Mouse (Mus musculus) cerebellum, postnatal 4 days (tissue): ENCODE data around the gene Zkscan2.
A peak's percentile ranks its signal among the peaks of the same experiment; 100 is the strongest.

Experiments used
- DNase-seq, 2 experiments: peaks; one replicate each; pipeline ENCODE4 v3.0.0; 2022; ENCODE audit warnings: low spot score in 2 of 2, mixed read lengths in 1 of 2

Gene Zkscan2

GRCm38 (mm10) chr7:123500239-123501219 is at the start of gene Zkscan2:
TSS of gene Zkscan2 (minus strand) at chr7:123500449.
- DNase-seq: peak; percentile 85 to 92

- DNase-seq: no peak
Observed at GRCm38 (mm10) chr7:123529190-123529589, 28.9 kb upstream of the Zkscan2 start.

DNA sequence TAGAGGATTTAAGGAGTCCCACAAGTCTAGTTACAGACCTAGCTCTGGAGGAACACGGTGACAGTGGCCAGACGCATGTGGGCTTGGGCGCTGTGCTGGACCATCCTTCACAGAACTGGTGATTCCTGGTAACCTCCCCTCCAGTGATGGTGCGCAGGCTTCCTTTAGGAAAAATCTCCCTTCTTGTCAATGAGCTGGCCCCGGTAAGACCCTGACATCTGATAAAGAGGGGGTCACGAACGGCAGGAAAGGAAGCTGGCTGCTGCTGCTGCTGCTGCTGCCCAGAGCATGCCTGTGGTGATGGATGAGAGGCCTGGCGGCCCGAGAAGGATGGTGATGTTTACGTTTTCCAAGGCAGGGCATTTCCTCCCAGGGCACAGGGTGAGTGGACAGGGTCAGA is 25.5 kb upstream of the Zkscan2 start:
- DNase-seq: no peak

DNA sequence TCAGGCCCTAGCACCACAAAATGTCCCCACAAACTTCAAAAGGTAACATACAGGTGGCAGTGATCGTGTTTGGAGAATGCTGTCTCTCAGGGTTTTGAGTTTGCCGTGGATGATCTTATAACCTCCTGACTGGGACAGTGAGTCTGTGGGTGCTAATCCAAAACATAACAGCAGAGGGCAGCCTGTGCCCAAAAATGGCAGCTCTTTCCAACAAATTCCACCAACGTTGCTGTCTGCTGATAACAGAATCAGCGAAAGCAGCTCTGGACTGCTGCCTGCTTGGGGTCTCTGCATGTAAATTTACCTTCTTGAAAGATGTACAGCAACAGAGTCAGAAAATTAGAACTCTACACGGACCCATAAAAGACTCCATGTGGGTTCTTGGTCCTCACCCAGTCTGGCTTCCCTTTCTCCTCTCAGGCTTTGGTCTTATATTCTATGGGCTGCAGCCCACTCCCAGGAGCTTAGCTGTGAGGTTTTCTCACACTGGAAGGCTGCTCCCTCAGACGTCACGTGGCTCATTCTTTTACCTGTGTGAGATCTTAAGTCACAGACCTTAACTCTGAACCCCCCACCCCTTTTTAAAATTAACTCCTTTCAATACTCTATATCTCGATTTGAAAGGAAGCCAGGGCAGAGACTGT is 24.1 kb upstream of the Zkscan2 start:
- DNase-seq: peak; percentile 77 to 88

GRCm38 (mm10) chr7:123507946-123508345 is 7.7 kb upstream of the Zkscan2 start:
- no peak for DNase-seq

DNA sequence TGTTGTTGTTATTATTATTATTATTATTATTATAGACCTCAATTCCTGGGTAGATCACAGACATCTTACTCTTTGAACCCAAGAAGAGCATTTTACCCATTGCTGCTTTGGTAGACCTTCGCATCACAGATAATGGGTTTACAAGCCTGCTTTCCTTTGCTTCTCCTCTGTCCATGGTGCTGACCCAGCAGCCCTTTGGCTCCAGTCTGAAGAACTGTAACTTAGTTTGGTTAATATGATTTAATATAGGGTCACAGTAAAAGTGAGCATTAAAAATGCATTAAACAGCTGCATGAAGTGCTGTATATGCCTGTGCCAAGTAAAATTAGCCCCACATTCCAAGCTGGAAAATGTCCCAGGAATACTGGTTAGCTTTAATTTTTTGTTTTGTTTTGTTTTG is 3.1 kb upstream of the Zkscan2 start:
- no peak for DNase-seq

DNA sequence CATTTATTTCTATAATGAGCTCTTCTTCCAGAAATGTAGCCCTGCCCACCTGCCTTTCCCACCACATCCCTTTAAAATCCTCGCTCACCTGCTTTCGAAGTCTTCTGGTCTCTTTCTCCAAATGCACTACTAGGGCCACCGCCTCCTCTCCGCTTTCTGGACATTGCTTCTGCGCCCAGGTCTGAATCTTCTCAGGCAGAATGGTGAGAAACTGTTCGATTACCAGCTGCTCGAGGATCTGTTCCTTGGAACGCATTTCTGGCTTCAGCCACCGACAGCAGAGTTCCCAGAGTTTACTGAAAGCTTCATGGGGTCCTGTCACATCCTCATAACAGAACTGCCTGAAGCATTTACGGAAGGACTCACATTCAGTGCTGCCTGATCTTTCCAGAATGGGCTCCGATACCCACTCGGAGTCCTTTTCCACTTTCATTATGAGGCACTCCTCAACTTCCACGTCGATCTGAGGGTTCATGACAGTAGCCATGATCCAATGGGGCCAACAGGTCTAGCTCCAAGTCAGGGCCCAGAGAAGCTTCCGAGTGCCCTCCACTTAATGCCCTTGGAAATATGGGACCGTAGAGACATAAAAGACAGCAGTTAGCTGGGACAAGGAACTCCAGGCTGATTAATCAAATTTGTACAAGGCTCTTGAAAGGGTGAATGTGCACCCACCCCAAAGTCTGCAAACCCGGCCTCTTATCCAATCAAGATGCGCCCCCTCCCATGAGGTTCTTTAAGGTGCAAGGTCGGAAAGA is 589 bp downstream of the Zkscan2 start:
- peak in 1 of 2 experiments; percentile 11 for DNase-seq

- DNase-seq: no peak
Observed at GRCm38 (mm10) chr7:123487703-123488102, 12.5 kb downstream of the Zkscan2 start.

GRCm38 (mm10) chr7:123467961-123468360 is 32.3 kb downstream of the Zkscan2 start:
- no peak for DNase-seq

- peak; percentile 50 to 76 for DNase-seq
Observed at GRCm38 (mm10) chr7:123465692-123466387, 34.4 kb downstream of the Zkscan2 start.

DNA sequence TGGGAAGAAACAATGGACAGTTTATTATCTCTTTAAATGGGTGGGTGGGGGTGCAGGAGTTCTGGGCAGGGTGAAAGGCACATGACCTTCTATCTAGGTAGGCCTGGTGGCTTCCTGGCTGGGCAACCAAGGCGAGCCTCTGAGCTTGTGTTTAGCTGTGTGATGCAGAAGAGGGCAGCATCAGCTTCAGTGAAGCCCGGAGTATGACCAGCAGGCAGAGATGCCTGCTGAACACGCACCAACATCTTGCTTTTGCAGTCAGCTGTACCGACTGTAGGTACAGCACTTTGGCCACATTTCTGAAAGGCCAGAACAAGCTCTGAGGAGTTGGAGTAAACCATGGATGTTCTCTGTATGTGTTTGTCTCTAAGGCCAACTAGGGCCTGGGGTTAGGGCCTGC is 36.7 kb downstream of the Zkscan2 start:
- DNase-seq: no peak

DNA sequence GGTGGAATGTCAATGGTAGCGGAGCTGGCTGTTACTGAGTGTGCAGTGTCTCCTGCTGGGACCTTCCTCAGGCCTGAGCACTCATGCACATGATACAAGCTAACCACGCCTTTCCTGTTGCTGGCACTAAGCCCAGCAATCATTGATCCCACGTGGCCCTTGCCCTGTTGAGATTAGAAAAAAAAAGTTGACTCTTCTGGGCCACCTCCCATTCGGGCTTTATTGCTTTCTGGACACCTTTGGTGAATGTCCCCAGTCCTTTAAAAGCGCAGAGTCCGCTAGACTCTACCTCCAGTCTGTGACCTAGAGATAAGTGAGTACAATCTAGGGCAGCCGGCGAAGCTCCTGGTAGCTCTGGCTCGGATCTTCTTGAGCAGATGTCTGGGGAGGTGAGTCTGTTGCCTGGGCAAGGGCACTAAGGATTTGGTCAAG is 38.2 kb downstream of the Zkscan2 start, which contains the start of gene Aqp8:
Gene Aqp8 (plus strand): TSS at position 222 of the 432 bp plus-strand sequence.
- DNase-seq: no peak

- no peak for DNase-seq
Observed at GRCm38 (mm10) chr7:123461316-123461715, 38.9 kb downstream of the Zkscan2 start.

DNA sequence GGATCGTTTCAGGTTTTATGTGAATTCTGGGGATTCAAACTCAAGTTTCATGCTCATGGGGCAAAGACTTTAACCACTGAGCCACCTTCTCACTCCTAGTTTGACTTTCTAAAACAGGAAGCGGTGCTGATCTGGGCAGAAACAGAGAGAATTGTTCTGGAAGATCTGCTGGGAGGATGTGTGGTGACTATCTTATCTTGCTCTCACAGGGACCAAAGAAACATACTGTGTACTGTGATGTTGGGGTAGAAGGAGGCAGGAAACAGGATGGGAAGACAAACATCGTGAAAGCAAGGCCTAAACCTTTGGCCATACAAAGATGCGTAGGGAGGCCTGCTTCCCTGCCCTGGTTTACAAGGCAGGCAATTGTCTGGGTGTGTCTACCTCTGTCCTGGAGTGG is 41.0 kb downstream of the Zkscan2 start:
- no peak for DNase-seq

GRCm38 (mm10) chr7:123458309-123458708 is 41.9 kb downstream of the Zkscan2 start:
- DNase-seq: no peak

DNA sequence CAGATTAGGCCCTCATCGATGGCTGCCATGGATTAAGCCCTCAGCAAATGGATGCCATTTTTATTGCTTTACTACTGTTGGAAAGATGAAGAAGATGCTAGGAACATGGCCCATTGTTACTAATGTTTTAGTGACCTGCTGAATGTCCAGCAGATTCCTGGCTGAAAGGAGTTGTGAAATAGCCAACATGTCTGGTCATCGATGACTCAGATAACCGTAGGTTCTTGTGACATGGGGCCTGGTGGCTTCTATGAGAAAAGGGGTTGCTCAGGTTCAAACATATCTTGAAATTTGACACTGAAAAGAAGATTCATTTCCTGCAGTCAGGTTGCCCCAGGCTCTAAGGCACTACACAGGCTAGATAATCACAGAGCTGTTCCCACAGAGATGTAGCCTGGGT is 45.2 kb downstream of the Zkscan2 start:
- DNase-seq: no peak

GRCm38 (mm10) chr7:123453066-123453465 is 47.2 kb downstream of the Zkscan2 start:
- no peak for DNase-seq

GRCm38 (mm10) chr7:123452551-123452950 is 47.7 kb downstream of the Zkscan2 start:
- DNase-seq: no peak

GRCm38 (mm10) chr7:123450515-123450914 is 49.7 kb downstream of the Zkscan2 start:
- no peak for DNase-seq

DNA sequence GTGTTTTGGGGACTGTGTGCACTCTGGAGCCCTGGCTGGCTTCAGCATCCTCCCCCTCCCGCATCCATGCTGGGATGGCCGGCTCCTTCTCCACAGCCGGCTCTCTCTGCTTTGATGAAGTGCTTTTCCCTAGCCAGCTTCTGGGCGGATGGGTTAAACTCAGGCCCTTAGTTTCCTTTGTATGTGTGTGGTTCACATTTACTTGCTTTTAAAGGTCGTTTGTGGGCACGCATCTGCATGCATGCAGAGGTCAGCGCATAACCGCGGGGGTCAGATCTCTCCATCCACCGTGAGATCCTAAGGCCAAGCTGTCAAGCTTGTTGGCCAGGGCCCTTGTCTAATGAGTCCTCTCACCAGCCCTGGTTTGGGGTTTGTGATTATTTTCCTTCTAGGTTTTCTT is 50.6 kb downstream of the Zkscan2 start:
- no peak for DNase-seq

- no peak for DNase-seq
Observed at GRCm38 (mm10) chr7:123448794-123449193, 51.5 kb downstream of the Zkscan2 start.
